Mouse (Mus musculus) left cerebral cortex, adult 9 months (tissue): ENCODE data around the gene H2al1j.
"Not testable (repeated sequence)": the region's sequence is repeated elsewhere in the genome, so short reads cannot be mapped to it uniquely, and the experiment has no call there.

Source experiments
- DNase-seq, 2 experiments: peaks; one replicate each; pipeline ENCODE4 v3.0.0; 2022; ENCODE audit warnings: low spot score in 2 of 2

Gene H2al1j

DNA sequence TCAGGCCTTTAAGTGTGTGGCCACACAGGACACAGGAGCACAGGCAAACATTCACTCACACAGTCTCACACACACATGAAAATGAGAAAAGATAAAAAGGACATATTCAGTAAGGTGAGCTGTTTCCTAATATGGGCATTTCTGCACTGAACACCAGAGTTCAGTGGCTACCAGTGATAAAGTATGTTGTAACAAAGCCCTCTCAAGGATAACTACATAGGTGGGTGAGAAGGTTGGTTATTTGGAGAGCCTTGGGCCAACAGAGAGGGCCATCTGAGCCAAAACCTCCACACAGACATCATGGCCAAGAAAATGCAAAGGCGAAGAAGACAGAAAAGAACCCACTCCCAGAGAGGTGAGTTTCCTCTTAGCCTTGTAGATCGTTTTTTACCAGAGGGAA lies at the start of gene H2al1j:
H2al1j (plus strand) TSS at position 301 of the 400 bp plus-strand sequence.
- DNase-seq, result not testable (repeated sequence)

DNA sequence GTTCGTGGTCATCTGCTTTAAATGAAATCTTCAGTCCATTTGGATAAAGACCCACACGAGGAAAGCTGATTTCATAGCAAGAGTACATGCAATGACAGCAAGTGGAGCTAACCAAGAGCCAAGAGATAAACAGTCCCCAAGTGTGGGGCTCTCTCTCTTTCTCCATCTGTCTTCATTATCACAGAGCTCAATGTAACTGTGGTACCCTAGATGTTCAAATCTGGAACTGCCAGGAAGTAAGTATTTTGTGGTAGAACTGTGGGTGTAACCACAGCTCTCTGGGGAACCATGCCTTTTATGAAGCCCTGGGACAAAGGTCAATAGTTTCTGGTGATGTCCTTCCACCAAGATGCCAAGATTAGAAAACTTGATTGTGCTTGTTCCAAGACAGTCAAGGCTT lies 46.9 kb upstream of the H2al1j start:
- no peak for DNase-seq

DNA sequence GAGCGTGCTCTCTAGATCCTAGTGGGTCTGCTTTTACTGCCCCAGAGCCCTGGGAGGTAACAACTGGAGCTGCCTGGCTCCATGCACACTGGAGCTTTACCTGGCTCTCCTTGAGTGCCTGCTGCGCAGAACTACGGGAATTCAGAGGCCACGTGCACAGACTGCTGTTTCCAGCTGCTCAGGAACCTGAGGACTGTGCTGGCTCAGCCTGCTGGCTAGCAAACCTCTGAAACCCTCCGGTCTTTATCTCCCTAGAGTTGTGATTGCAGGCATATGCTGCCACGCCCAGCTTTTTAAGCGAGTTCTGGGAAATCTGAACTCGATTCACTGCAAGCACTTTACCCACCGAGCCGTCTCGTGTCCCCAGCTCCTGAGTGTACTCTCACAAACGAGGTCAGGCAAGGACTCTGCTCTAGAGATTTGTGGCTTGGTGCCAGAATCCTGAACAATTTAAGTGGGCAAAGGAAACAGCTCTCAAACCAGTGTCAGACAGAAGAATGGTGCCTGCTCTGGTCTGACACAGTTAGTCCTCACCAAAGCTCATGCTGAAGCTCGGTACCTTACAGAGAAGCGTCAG lies 39.2 kb upstream of the H2al1j start:
- no peak for DNase-seq

DNA sequence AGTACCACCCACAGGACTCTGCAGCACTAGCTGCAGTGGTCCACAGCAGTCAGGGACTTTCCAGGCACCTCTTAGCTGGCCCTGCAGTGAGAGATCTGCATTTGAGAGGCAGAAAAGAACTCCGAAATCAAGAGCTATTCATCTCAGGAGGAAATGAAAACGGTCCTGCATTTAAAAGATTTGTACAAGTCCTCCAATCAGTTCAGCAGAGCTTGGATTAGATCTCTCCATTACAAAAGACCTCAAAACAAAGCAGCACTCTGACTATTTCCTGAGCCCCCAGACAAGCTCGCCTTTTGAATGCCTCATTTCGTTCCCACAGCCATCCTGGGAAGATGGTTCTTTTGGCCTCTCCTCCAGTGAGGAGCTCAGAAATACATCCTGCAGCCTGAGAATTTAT lies 38.4 kb upstream of the H2al1j start:
- DNase-seq, result no peak

DNA sequence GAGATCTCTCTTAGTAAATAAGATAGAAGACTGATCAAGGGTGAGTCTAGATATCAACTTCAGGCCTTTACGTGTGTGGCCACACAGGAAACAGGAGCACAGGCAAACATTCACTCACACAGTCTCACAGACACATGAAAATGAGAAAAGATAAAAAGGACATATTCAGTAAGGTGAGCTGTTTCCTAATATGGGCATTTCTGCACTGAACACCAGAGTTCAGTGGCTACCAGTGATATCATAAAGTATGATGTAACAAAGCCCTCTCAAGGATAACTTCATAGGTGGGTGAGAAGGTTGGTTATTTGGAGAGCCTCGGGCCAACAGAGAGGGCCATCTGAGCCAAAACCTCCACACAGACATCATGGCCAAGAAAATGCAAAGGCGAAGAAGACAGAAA lies 28.7 kb upstream of the H2al1j start, which contains the start of gene H2al1a:
H2al1a (plus strand) TSS at position 301 of the 400 bp plus-strand sequence.
- not testable (repeated sequence) for DNase-seq

DNA sequence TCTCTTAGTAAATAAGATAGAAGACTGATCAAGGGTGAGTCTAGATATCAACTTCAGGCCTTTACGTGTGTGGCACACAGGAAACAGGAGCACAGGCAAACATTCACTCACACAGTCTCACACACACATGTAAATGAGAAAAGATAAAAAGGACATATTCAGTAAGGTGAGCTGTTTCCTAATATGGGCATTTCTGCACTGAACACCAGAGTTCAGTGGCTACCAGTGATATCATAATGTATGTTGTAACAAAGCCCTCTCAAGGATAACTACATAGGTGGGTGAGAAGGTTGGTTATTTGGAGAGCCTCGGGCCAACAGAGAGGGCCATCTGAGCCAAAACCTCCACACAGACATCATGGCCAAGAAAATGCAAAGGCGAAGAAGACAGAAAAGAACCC lies 25.5 kb upstream of the H2al1j start, which contains the start of gene H2al1b:
H2al1b (plus strand) TSS at position 301 of the 400 bp plus-strand sequence.
- DNase-seq, result not testable (repeated sequence)

DNA sequence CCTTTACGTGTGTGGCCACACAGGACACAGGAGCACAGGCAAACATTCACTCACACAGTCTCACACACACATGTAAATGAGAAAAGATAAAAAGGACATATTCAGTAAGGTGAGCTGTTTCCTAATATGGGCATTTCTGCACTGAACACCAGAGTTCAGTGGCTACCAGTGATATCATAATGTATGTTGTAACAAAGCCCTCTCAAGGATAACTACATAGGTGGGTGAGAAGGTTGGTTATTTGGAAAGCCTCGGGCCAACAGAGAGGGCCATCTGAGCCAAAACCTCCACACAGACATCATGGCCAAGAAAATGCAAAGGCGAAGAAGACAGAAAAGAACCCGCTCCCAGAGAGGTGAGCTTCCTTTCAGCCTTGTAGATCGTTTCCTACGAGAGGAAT lies 22.3 kb upstream of the H2al1j start, which contains the start of gene H2al1c:
H2al1c (plus strand) TSS at position 301 of the 400 bp plus-strand sequence.
- not testable (repeated sequence) for DNase-seq

DNA sequence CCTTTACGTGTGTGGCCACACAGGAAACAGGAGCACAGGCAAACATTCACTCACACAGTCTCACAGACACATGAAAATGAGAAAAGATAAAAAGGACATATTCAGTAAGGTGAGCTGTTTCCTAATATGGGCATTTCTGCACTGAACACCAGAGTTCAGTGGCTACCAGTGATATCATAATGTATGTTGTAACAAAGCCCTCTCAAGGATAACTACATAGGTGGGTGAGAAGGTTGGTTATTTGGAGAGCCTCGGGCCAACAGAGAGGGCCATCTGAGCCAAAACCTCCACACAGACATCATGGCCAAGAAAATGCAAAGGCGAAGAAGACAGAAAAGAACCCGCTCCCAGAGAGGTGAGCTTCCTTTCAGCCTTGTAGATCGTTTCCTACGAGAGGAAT lies 19.1 kb upstream of the H2al1j start, which contains the start of gene H2al1d:
H2al1d (plus strand) TSS at position 301 of the 400 bp plus-strand sequence.
- not testable (repeated sequence) for DNase-seq

DNA sequence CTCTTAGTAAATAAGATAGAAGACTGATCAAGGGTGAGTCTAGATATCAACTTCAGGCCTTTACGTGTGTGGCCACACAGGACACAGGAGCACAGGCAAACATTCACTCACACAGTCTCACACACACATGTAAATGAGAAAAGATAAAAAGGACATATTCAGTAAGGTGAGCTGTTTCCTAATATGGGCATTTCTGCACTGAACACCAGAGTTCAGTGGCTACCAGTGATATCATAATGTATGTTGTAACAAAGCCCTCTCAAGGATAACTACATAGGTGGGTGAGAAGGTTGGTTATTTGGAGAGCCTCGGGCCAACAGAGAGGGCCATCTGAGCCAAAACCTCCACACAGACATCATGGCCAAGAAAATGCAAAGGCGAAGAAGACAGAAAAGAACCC lies 16.0 kb upstream of the H2al1j start, which contains the start of gene H2al1e:
H2al1e (plus strand) TSS at position 301 of the 400 bp plus-strand sequence.
- DNase-seq, result not testable (repeated sequence)

DNA sequence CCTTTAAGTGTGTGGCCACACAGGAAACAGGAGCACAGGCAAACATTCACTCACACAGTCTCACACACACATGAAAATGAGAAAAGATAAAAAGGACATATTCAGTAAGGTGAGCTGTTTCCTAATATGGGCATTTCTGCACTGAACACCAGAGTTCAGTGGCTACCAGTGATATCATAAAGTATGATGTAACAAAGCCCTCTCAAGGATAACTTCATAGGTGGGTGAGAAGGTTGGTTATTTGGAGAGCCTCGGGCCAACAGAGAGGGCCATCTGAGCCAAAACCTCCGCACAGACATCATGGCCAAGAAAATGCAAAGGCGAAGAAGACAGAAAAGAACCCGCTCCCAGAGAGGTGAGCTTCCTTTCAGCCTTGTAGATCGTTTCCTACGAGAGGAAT lies 12.8 kb upstream of the H2al1j start, which contains the start of gene H2al1f:
H2al1f (plus strand) TSS at position 301 of the 400 bp plus-strand sequence.
- DNase-seq, result not testable (repeated sequence)

DNA sequence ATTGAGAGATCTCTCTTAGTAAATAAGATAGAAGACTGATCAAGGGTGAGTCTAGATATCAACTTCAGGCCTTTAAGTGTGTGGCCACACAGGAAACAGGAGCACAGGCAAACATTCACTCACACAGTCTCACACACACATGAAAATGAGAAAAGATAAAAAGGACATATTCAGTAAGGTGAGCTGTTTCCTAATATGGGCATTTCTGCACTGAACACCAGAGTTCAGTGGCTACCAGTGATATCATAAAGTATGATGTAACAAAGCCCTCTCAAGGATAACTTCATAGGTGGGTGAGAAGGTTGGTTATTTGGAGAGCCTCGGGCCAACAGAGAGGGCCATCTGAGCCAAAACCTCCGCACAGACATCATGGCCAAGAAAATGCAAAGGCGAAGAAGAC lies 9.7 kb upstream of the H2al1j start, which contains the start of gene H2al1g:
H2al1g (plus strand) TSS at position 301 of the 400 bp plus-strand sequence.
- DNase-seq, result not testable (repeated sequence)

DNA sequence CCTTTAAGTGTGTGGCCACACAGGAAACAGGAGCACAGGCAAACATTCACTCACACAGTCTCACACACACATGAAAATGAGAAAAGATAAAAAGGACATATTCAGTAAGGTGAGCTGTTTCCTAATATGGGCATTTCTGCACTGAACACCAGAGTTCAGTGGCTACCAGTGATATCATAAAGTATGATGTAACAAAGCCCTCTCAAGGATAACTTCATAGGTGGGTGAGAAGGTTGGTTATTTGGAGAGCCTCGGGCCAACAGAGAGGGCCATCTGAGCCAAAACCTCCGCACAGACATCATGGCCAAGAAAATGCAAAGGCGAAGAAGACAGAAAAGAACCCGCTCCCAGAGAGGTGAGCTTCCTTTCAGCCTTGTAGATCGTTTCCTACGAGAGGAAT lies 6.4 kb upstream of the H2al1j start, which contains the start of gene H2al1h:
H2al1h (plus strand) TSS at position 301 of the 400 bp plus-strand sequence.
- DNase-seq, result not testable (repeated sequence)

DNA sequence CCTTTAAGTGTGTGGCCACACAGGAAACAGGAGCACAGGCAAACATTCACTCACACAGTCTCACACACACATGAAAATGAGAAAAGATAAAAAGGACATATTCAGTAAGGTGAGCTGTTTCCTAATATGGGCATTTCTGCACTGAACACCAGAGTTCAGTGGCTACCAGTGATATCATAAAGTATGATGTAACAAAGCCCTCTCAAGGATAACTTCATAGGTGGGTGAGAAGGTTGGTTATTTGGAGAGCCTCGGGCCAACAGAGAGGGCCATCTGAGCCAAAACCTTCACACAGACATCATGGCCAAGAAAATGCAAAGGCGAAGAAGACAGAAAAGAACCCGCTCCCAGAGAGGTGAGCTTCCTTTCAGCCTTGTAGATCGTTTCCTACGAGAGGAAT lies 3.3 kb upstream of the H2al1j start, which contains the start of gene H2al1i:
H2al1i (plus strand) TSS at position 301 of the 400 bp plus-strand sequence.
- not testable (repeated sequence) for DNase-seq

DNA sequence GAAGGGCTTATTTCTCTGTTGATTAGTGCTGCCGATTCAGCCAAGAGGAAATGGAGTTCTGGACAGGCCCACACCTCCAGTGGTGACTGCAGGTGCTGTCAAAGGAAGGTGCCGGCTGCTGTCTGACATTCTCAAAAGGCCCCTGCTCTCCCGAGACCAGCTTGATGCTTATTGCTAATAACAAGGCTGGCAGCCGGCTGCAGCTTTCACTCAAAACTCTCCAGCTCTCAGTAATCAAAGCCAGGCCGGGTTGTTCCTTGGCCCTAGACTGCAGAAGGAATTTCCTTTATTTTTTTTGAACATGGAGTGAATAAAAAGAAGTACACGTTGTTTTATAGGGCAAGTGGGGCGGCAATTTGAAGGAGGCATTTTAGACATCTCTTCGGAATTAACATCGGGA lies 18.1 kb downstream of the H2al1j start:
- no peak for DNase-seq

DNA sequence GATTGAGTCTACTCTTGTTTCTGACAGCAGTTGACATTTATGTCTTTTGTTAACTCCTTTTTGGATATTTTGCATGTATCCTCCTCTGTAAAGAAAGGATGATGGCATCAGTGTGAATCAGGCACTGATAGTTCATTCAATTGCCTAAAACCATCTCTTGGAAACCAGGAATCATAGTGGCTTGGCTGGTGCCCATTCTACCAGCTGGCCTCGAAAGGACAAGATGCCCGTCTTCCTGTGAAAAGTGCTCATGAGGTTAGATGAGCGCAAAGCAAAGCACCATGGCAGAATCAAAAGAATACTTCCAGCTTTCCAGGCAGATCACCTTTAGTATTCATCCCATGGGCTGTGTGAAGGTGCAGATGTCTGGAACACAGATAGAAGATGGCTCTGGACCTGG lies 19.1 kb downstream of the H2al1j start:
- no peak for DNase-seq

DNA sequence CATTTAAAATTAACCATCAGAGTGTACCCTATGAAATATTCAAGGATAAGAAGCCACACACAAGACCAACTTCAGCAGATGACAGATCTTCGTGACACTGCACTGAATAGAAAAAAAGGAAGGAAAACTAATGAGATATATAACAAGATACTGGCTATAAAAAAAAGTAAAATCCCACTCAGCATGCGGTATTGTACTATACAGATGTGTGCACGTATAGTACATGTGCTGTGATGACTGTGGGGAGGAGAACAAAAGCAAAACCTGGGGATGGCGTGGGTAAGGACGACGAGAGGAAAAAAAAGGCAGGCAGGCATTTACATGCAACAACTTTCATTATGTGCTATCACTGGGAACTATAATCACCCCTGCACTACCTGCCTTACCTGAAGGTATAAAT lies 33.2 kb downstream of the H2al1j start:
- DNase-seq, result no peak

DNA sequence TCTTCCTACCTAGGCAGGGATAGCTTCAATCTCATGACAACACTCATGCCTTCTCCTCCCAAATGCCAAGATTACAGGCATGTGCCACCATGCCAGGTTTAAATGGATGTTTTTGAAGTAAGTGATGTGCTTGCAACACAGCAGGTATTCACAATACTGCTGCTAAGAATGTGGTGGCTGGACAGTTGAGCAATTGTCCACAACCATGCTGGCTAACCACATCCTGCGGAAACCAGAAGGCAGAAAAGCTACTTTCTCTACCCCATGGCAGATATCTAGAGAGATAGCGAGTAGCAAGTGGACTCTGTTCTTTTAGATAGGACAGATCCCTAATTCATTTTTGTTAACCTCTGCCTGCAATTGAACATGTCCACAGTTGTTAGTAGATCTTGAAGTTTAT lies 33.6 kb downstream of the H2al1j start:
- DNase-seq, result no peak

DNA sequence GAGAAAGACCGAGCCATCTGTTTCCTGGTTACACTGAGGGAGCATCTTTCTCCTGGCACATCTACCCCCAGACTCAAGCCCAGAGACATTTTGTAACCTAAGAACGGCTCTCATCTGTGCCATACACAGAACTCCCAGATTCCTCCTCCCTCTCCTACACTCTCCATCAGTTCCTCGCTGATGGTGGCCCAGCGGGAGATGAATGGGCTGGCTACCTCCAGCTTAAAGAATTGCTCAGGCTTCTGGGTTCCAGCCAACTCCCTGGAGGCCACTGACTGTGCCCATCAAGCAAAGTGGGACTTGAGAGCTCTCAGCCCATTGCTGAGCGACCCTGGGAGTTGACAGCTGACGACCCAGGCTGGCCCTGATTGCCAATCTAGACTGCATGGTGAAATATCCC lies 36.3 kb downstream of the H2al1j start:
- no peak for DNase-seq

DNA sequence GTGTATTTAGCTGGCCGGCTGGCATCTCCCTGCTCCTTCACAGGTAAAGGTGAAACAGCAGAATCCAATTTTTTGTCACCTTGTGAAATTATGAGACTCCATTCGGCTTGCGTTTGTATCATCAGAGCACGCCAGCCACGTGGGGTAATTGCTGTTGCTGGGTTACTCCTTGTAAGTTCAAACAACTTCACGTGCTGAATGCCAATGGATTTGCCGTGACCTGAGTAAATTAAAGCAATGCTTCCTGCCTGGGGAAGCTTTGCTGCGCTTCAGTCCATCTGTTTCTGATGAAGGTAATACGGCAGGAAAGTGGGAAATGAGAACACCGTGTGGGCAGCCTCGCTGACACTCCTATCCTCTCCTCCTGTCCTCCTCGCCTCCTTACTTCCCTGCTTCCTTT lies 37.5 kb downstream of the H2al1j start:
- no peak for DNase-seq
